Mouse (Mus musculus): ENCODE data around the gene Rhbdd3. TPM values are rescaled to one million over a fixed set of nuclear protein-coding genes. Genes with fewer than 3 reads are reported as not detected.
"Not testable (repeated sequence)": the region's sequence is repeated elsewhere in the genome, so short reads cannot be mapped to it uniquely, and the experiment has no call there.

Gene Rhbdd3
- polyA plus RNA-seq, 1 experiment from 2014 or later = 23.8 TPM

DNA sequence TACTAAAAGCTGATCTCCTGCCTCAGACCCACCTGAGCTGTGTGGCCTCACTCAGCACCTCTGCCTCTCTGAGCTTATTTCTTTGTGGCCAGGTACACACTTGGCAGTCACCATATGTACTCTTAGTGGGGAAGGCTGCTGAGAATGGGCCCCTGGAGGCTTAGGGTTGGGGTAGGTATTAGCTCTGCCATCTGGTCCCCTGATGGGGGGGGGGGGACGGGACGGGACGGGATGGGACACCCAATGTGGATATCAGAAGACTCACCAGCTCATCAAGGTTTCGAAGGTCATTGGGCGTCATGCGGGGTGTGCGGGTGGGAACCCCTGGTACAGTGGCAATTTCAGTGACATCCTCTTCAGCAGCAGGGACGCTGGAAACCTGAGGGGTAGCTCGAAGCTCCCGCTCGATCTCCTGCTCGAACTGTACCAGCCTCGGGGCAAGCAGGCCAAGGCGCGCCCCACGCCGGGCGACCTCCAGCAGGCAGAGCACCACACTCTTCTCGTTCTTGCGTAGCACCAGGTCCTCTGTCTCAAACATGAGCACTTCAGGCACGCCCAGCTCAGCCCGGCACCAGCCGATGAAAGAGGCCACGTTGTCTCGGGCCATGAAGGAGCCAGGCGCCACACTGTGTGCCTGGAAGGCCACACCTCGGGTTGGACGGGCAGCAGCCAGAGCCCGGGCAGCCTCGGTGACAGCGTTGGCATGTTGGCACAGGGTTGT, 35.0 kb upstream of the Rhbdd3 start:
- no peak for ATAC-seq (ENCODE audit: insufficient read depth, low FRiP score, low TSS enrichment)
- Histone ChIP-seq H3K9me3 (ENCODE audit: control insufficient read depth, low read length) (no peaks in the 10 kb centered on the region), H3K4me1 (ENCODE audit: control insufficient read depth, insufficient read depth, low read length) (peaks cover 30% of the 10 kb centered on the region), H3K4me2 (ENCODE audit: low read depth) (peak overlapping the region; percentile 91; the same call in 1 of the 2 replicates), H3K9ac (ENCODE audit: low read length) (no peak overlapping the region), H3K4me3 (ENCODE audit: low read depth, low read length) (no peak overlapping the region), H3K27me3 (ENCODE audit: control insufficient read depth, insufficient read depth, low read length) (peaks cover 54% of the 10 kb centered on the region), H3K36me3 (ENCODE audit: control insufficient read depth, insufficient read depth, low read length) (peaks cover 4% of the 10 kb centered on the region; the same call in 1 of the 2 replicates), H3K27ac (ENCODE audit: low read depth, low read length) (no peak overlapping the region)
- no peak for DNase-seq (ENCODE audit: low spot score)
- 47% methylated on average over 31 of the region's 31 CpGs for WGBS

DNA sequence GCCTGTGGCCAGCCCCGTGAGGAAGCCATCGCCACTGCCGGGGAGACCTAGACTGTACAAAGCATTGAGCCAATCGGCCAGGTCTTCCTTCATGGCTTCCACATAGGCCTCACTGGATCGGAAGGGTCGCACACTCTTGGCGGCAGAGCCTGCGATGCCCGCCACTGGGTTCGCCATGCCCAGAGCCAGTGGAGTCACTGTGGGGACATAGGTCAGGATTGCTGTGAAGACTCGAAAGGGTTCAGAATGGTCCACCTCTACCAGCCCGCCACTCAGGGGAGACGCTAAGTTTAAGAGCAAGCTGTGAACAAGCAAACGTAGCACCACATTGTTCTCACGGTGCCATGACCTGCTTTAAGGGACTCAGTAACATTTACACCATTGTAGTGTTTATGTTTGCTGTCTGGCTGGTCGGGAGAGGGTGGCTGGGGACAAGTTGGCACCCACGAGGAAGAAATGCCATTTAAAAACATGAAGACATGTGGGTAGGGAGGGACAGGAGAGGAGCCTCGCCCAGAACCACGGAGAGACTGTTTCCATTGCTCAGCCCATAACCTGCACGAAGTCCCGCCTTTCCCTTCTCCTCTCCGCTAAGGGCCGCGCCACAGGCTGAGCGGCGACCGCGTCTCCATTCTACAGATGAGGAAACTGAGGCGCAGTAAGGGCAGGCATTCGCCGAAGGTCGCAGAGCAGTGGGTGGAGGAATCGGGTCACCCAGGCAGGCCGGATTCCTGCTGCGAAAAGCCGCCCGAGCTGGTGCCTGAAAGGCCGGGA, 34.3 kb upstream of the Rhbdd3 start:
- H3K36me3 ChIP-seq (ENCODE audit: control insufficient read depth, insufficient read depth, low read length) = peaks cover 11% of the 10 kb centered on the region
- no peak for DNase-seq (ENCODE audit: low spot score)
- H3K4me1 ChIP-seq (ENCODE audit: control insufficient read depth, insufficient read depth, low read length) = peaks cover 30% of the 10 kb centered on the region
- H3K27me3 ChIP-seq (ENCODE audit: control insufficient read depth, insufficient read depth, low read length) = peaks cover 46% of the 10 kb centered on the region
- no peak for ATAC-seq (ENCODE audit: insufficient read depth, low FRiP score, low TSS enrichment)
- 15% methylated on average over 37 of the region's 38 CpGs for WGBS
- H3K4me3 ChIP-seq (ENCODE audit: low read depth, low read length) = peak overlapping the region; percentile 69
- peak overlapping the region; percentile 91 for H3K4me2 ChIP-seq (ENCODE audit: low read depth)
- H3K9ac ChIP-seq (ENCODE audit: low read length) = peak overlapping the region; percentile 63
- H3K9me3 ChIP-seq (ENCODE audit: control insufficient read depth, low read length) = no peaks in the 10 kb centered on the region
- no peak overlapping the region for H3K27ac ChIP-seq (ENCODE audit: low read depth, low read length)

GRCm38 (mm10) chr11:5065056-5065821, 33.5 kb upstream of the Rhbdd3 start, which contains the start of gene Gas2l1:
TSS of gene Gas2l1 (minus strand) at chr11:5065327.
- under 1% methylated on average over 34 of the region's 50 CpGs for WGBS
- Histone ChIP-seq H3K4me3 (ENCODE audit: low read depth, low read length) (peak within 1 kb of the TSS; percentile 69), H3K4me2 (ENCODE audit: low read depth) (peak within 1 kb of the TSS; percentile 91), H3K27me3 (ENCODE audit: control insufficient read depth, insufficient read depth, low read length) (peaks cover 38% of the 10 kb centered on the region), H3K9ac (ENCODE audit: low read length) (peak within 1 kb of the TSS; percentile 63), H3K36me3 (ENCODE audit: control insufficient read depth, insufficient read depth, low read length) (peaks cover 11% of the 10 kb centered on the region), H3K27ac (ENCODE audit: low read depth, low read length) (0 out of 2 replicates have a peak within 1 kb of the TSS, but pooled peaks have one; percentile 34), H3K4me1 (ENCODE audit: control insufficient read depth, insufficient read depth, low read length) (peaks cover 30% of the 10 kb centered on the region), H3K9me3 (ENCODE audit: control insufficient read depth, low read length) (no peaks in the 10 kb centered on the region)
- ATAC-seq (ENCODE audit: insufficient read depth, low FRiP score, low TSS enrichment) (peak; percentile 77), DNase-seq (ENCODE audit: low spot score) (peak; percentile 91)

DNA sequence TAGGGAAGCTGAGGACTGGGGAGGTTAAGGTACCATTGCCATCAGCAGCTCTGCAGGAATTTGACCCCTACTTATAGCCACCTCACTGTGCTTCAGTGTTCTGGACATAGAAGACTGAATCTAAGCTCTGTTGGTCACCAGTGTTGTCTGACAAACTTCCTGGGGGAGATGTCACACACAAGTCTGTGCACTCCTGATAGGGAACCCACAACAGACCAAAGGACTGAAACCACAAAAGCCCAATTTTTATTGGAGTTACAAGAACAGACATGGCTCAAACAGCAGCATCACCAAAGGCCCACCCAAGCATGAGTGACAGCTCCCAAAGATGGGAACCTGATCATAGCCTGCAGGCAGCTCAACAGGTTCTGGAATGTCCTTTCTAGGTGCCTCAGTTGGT, 31.7 kb upstream of the Rhbdd3 start:
- no peak for ATAC-seq (ENCODE audit: insufficient read depth, low FRiP score, low TSS enrichment)
- Histone ChIP-seq H3K36me3 (ENCODE audit: control insufficient read depth, insufficient read depth, low read length) (peaks cover 24% of the 10 kb centered on the region), H3K4me3 (ENCODE audit: low read depth, low read length) (no peak overlapping the region), H3K4me1 (ENCODE audit: control insufficient read depth, insufficient read depth, low read length) (peaks cover 17% of the 10 kb centered on the region), H3K9ac (ENCODE audit: low read length) (no peak overlapping the region), H3K9me3 (ENCODE audit: control insufficient read depth, low read length) (no peaks in the 10 kb centered on the region), H3K27me3 (ENCODE audit: control insufficient read depth, insufficient read depth, low read length) (peaks cover 20% of the 10 kb centered on the region), H3K4me2 (ENCODE audit: low read depth) (no peak overlapping the region), H3K27ac (ENCODE audit: low read depth, low read length) (no peak overlapping the region)
- no peak for DNase-seq (ENCODE audit: low spot score)

- H3K27ac ChIP-seq (ENCODE audit: low read depth, low read length) = no peak overlapping the region
- DNase-seq (ENCODE audit: low spot score) = no peak
- WGBS = 87% methylated on average over 9 of the region's 9 CpGs
- H3K9ac ChIP-seq (ENCODE audit: low read length) = no peak overlapping the region
- no peak overlapping the region for H3K4me3 ChIP-seq (ENCODE audit: low read depth, low read length)
- H3K4me2 ChIP-seq (ENCODE audit: low read depth) = no peak overlapping the region
- no peaks in the 10 kb centered on the region for H3K9me3 ChIP-seq (ENCODE audit: control insufficient read depth, low read length)
- peaks cover 33% of the 10 kb centered on the region for H3K36me3 ChIP-seq (ENCODE audit: control insufficient read depth, insufficient read depth, low read length)
- no peak for ATAC-seq (ENCODE audit: insufficient read depth, low FRiP score, low TSS enrichment)
- H3K27me3 ChIP-seq (ENCODE audit: control insufficient read depth, insufficient read depth, low read length) = peaks cover 7% of the 10 kb centered on the region
- H3K4me1 ChIP-seq (ENCODE audit: control insufficient read depth, insufficient read depth, low read length) = peaks cover 6% of the 10 kb centered on the region
These were observed 30.4 kb upstream of the Rhbdd3 start for GRCm38 (mm10) chr11:5068126-5068971.

DNA sequence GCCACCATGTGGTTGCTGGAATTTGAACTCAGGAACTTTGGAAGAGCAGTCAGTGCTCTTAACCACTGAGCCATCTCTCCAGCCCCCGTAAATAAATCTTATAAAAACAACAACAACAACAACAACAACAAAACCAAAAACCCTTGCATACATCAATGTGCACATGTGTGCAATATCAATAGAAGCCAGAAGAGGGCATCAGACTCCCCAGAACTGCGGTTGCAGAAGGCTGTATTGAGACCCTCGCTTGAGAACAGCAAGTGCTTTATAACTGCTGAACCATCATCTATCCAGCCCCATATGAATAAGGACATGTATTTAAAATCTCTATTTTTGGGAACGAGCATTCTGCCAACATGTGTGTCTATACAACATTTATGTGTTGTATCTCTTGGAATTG, 23.8 kb upstream of the Rhbdd3 start:
- H3K4me2 ChIP-seq (ENCODE audit: low read depth) = no peak overlapping the region
- H3K4me1 ChIP-seq (ENCODE audit: control insufficient read depth, insufficient read depth, low read length) = no peaks in the 10 kb centered on the region
- 78% methylated on average over 4 of the region's 4 CpGs for WGBS
- ATAC-seq (ENCODE audit: insufficient read depth, low FRiP score, low TSS enrichment) (no peak), DNase-seq (ENCODE audit: low spot score) (no peak)
- no peaks in the 10 kb centered on the region for H3K9me3 ChIP-seq (ENCODE audit: control insufficient read depth, low read length)
- H3K9ac ChIP-seq (ENCODE audit: low read length) = no peak overlapping the region
- H3K4me3 ChIP-seq (ENCODE audit: low read depth, low read length) = no peak overlapping the region
- H3K27ac ChIP-seq (ENCODE audit: low read depth, low read length) = no peak overlapping the region
- H3K27me3 ChIP-seq (ENCODE audit: control insufficient read depth, insufficient read depth, low read length) = no peaks in the 10 kb centered on the region
- H3K36me3 ChIP-seq (ENCODE audit: control insufficient read depth, insufficient read depth, low read length) = peaks cover 29% of the 10 kb centered on the region

- Histone ChIP-seq H3K27me3 (ENCODE audit: control insufficient read depth, insufficient read depth, low read length) (no peaks in the 10 kb centered on the region), H3K4me2 (ENCODE audit: low read depth) (no peak overlapping the region), H3K4me1 (ENCODE audit: control insufficient read depth, insufficient read depth, low read length) (no peaks in the 10 kb centered on the region), H3K9ac (ENCODE audit: low read length) (no peak overlapping the region), H3K27ac (ENCODE audit: low read depth, low read length) (no peak overlapping the region), H3K36me3 (ENCODE audit: control insufficient read depth, insufficient read depth, low read length) (peaks cover 31% of the 10 kb centered on the region), H3K9me3 (ENCODE audit: control insufficient read depth, low read length) (no peaks in the 10 kb centered on the region), H3K4me3 (ENCODE audit: low read depth, low read length) (no peak overlapping the region)
- no peak for DNase-seq (ENCODE audit: low spot score)
- ATAC-seq (ENCODE audit: insufficient read depth, low FRiP score, low TSS enrichment) = no peak
These were observed 23.0 kb upstream of the Rhbdd3 start for GRCm38 (mm10) chr11:5075760-5076159.

DNA sequence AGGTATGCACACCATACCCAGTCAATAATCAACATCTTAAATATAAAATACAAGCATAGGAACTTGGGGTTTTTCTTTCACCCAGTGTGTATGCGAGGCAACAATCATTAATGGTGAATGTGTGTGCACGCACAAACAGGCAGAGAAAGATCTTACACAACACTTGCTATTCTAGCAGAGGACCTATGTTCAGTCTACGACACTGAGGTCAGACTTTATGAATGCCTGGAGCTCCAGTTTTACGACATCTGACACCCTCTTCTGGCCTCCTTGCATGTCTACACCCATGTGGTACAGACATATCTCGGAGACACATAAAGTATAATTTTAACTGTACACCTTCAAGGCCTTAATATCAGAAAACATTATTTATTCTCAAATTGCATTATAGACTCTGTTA, 21.9 kb upstream of the Rhbdd3 start:
- H3K27ac ChIP-seq (ENCODE audit: low read depth, low read length); H3K4me2 ChIP-seq (ENCODE audit: low read depth); ATAC-seq (ENCODE audit: insufficient read depth, low FRiP score, low TSS enrichment); H3K9ac ChIP-seq (ENCODE audit: low read length); DNase-seq (ENCODE audit: low spot score); H3K27me3 ChIP-seq (ENCODE audit: control insufficient read depth, insufficient read depth, low read length); H3K9me3 ChIP-seq (ENCODE audit: control insufficient read depth, low read length); H3K4me1 ChIP-seq (ENCODE audit: control insufficient read depth, insufficient read depth, low read length); H3K4me3 ChIP-seq (ENCODE audit: low read depth, low read length): not testable (repeated sequence)
- WGBS = 86% methylated on average over 3 of the region's 5 CpGs
- H3K36me3 ChIP-seq (ENCODE audit: control insufficient read depth, insufficient read depth, low read length) = peaks cover 24% of the 10 kb centered on the region

All from neural tube, embryonic 11.5 days (tissue).